Mouse (Mus musculus) lung, postnatal 0 days (tissue): Measurements from ENCODE around the gene Ephb2. TPM values are rescaled to one million over a fixed set of nuclear protein-coding genes. Genes with fewer than 3 reads are reported as not detected.

Source experiments
- ATAC-seq: fragments of 200-750 bp; cut with Nextera tagmentation; 2 replicates; pipeline ENCODE4 v1.8.0; 2017; ENCODE audit warnings: moderate library complexity
- DNase-seq: peaks from one replicate; pipeline ENCODE4 v3.0.0-alpha.2; 2016; ENCODE audit warnings: low spot score
- H3K27ac ChIP-seq: fragments of 300-500 bp; sonication (generic); 2 replicates; pipeline ENCODE4 v1.5.1; 2014; ENCODE audit warnings: antibody characterized with exemption, mild to moderate bottlenecking, low read length, mixed read lengths
- H3K27me3 ChIP-seq: fragments of 300-500 bp; sonication (generic); replicated peaks from 2 replicates; pipeline ENCODE4 v1.6.1; 2014; ENCODE audit warnings: low read length, mixed read lengths; ENCODE audit not compliant: insufficient read depth
- H3K36me3 ChIP-seq: fragments of 300-500 bp; sonication (generic); 2 replicates; pipeline ENCODE4 v1.6.1; 2014; ENCODE audit warnings: low read length, mixed read lengths; ENCODE audit not compliant: insufficient read depth
- H3K4me1 ChIP-seq: fragments of 300-500 bp; sonication (generic); 2 replicates; pipeline ENCODE4 v1.6.1; 2014; ENCODE audit warnings: antibody characterized with exemption, low read depth, low read length, mixed read lengths; ENCODE audit not compliant: insufficient read depth
- H3K4me2 ChIP-seq: fragments of 300-500 bp; sonication (generic); replicated peaks from 2 replicates; pipeline ENCODE4 v1.6.1; 2014; ENCODE audit warnings: low read depth, mild to moderate bottlenecking, low read length, moderate library complexity, mixed read lengths
- H3K4me3 ChIP-seq: fragments of 300-500 bp; sonication (generic); 2 replicates; pipeline ENCODE4 v1.5.1; 2014; ENCODE audit warnings: low read depth, low read length
- H3K9ac ChIP-seq: fragments of 300-500 bp; sonication (generic); replicated peaks from 2 replicates; pipeline ENCODE4 v1.6.1; 2014; ENCODE audit warnings: low read depth, mild to moderate bottlenecking
- H3K9me3 ChIP-seq: fragments of 300-500 bp; sonication (generic); 2 replicates; pipeline ENCODE4 v1.6.1; 2016; ENCODE audit warnings: low read length, mixed read lengths
- CTCF ChIP-seq: IDR thresholded peaks from 2 replicates; pipeline ENCODE4 v1.5.1; 2016; ENCODE audit warnings: antibody characterized with exemption, mild to moderate bottlenecking
- EP300 ChIP-seq: IDR thresholded peaks from 2 replicates; pipeline ENCODE4 v1.6.1; 2016; ENCODE audit warnings: antibody characterized with exemption, mild to moderate bottlenecking, control low read depth
- WGBS: fragments of 180-500 bp; shearing (Covaris S2); extraction: QIAGEN DNeasy Blood & Tissue Kit; methylation state at CpG from one replicate; pipeline ENCODE4 v1.1.7; 2014; 5-methylcytosine and 5-hydroxymethylcytosine counted together
- polyA plus RNA-seq: library from polyadenylated mRNA; unstranded; fragments of >200 nt; fragmentation: Nextera tagmentation; extraction: Ambion mirVana; gene quantifications from 2 replicates; pipeline ENCODE4 v1.2.1, GENCODE M21; 2015

The Ephb2 gene
- polyA plus RNA-seq, 1 experiment from 2014 or later: 0.63 TPM

- Histone ChIP-seq H3K4me1 (no peaks in the 10 kb centered on the region), H3K4me2 (no peak overlapping the region), H3K4me3 (no peak overlapping the region), H3K9ac (no peak overlapping the region), H3K27ac (no peak overlapping the region), H3K27me3 (no peaks in the 10 kb centered on the region), H3K9me3 (no peaks in the 10 kb centered on the region), H3K36me3 (no peaks in the 10 kb centered on the region)
- TF ChIP-seq CTCF (no peak), EP300 (no peak)
- ATAC-seq (no peak), DNase-seq (no peak)
- 57% methylated on average over 26 of the region's 26 CpGs for WGBS
Measured at GRCm38 (mm10) chr4:136786453-136787276, 49.1 kb downstream of the Ephb2 start.

GRCm38 (mm10) chr4:136783552-136784150 is 52.1 kb downstream of the Ephb2 start:
- no peaks in the 10 kb centered on the region for H3K36me3 ChIP-seq
- no peak for DNase-seq
- H3K4me2 ChIP-seq: no peak overlapping the region
- no peaks in the 10 kb centered on the region for H3K27me3 ChIP-seq
- no peak overlapping the region for H3K4me3 ChIP-seq
- H3K4me1 ChIP-seq: no peaks in the 10 kb centered on the region
- no peaks in the 10 kb centered on the region for H3K9me3 ChIP-seq
- TF ChIP-seq CTCF (no peak), EP300 (no peak)
- 18% methylated on average over 21 of the region's 22 CpGs for WGBS
- ATAC-seq: no peak
- H3K27ac ChIP-seq: no peak overlapping the region
- H3K9ac ChIP-seq: no peak overlapping the region

- Histone ChIP-seq H3K9me3 (no peaks in the 10 kb centered on the region), H3K4me3 (no peak overlapping the region), H3K36me3 (no peaks in the 10 kb centered on the region), H3K4me1 (no peaks in the 10 kb centered on the region), H3K27ac (no peak overlapping the region), H3K27me3 (no peaks in the 10 kb centered on the region), H3K4me2 (no peak overlapping the region), H3K9ac (no peak overlapping the region)
- no peak for DNase-seq
- 93% methylated on average over 1 of the region's 1 CpGs for WGBS
- TF ChIP-seq CTCF (no peak), EP300 (no peak)
- no peak for ATAC-seq
Measured at GRCm38 (mm10) chr4:136782579-136782925, 53.2 kb downstream of the Ephb2 start.

GRCm38 (mm10) chr4:136781868-136782578 is 53.8 kb downstream of the Ephb2 start:
- Histone ChIP-seq H3K9ac (no peak overlapping the region), H3K36me3 (no peaks in the 10 kb centered on the region), H3K27me3 (no peaks in the 10 kb centered on the region), H3K4me3 (no peak overlapping the region), H3K4me1 (no peaks in the 10 kb centered on the region), H3K27ac (no peak overlapping the region), H3K4me2 (no peak overlapping the region), H3K9me3 (no peaks in the 10 kb centered on the region)
- DNase-seq: peak; percentile 82
- TF ChIP-seq CTCF (0 out of 2 replicates have a peak, but pooled peaks have one; percentile 3), EP300 (no peak)
- ATAC-seq: peak; percentile 75
- WGBS: 65% methylated on average over 13 of the region's 13 CpGs

GRCm38 (mm10) chr4:136780201-136780895 is 55.4 kb downstream of the Ephb2 start:
- Histone ChIP-seq H3K9ac (no peak overlapping the region), H3K4me2 (no peak overlapping the region), H3K4me3 (no peak overlapping the region), H3K27ac (no peak overlapping the region), H3K9me3 (no peaks in the 10 kb centered on the region), H3K4me1 (no peaks in the 10 kb centered on the region), H3K36me3 (no peaks in the 10 kb centered on the region), H3K27me3 (no peaks in the 10 kb centered on the region)
- no peak for ATAC-seq
- TF ChIP-seq EP300: no peak
- no peak for TF ChIP-seq CTCF
- DNase-seq: peak; percentile 32
- 68% methylated on average over 20 of the region's 20 CpGs for WGBS

- WGBS: 86% methylated on average over 11 of the region's 11 CpGs
- H3K9me3 ChIP-seq: no peaks in the 10 kb centered on the region
- no peak overlapping the region for H3K4me3 ChIP-seq
- no peak overlapping the region for H3K4me2 ChIP-seq
- no peaks in the 10 kb centered on the region for H3K36me3 ChIP-seq
- no peak overlapping the region for H3K9ac ChIP-seq
- no peaks in the 10 kb centered on the region for H3K27me3 ChIP-seq
- H3K27ac ChIP-seq: no peak overlapping the region
- ATAC-seq (no peak), DNase-seq (no peak)
- H3K4me1 ChIP-seq: no peaks in the 10 kb centered on the region
- no peak for TF ChIP-seq CTCF
- TF ChIP-seq EP300: no peak
Measured at GRCm38 (mm10) chr4:136779156-136779555, 56.6 kb downstream of the Ephb2 start.
